Mouse (Mus musculus) kidney, adult 2 months (tissue): ENCODE measurements around the gene Trmt10a.

ENCODE experiments used
- CTCF ChIP-seq: fragments of 200-500 bp; conservative IDR thresholded peaks from 2 replicates; pipeline ENCODE4 v1.5.1; 2011; ENCODE audit warnings: low read depth, mild to moderate bottlenecking, control low read depth, low read length, moderate library complexity, mixed read lengths; ENCODE audit not compliant: insufficient read depth, insufficient read length
- POLR2A ChIP-seq: fragments of 200-500 bp; IDR thresholded peaks from one replicate; pipeline ENCODE4 v1.6.1; 2011; ENCODE audit warnings: low read depth, low read length, control low read depth

DNA sequence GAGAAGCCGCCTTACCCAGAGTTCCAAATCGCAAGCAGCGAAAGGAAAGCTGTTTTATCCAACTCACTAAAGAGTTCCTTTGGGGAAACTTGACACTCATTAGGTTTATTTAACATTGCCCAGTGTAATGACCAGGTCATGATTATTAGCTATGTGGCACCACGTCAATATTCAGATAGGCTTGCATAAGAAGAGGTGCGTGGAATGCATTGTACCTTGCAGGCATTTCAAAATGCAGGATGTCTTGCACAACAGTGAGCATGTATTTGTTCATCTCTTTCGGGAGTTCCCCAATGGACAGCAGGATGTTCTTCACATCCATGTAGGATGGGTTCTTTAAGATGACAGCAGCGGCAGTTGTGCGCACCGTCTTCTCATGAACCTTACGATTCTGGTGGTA is 36.4 kb upstream of the Trmt10a start:
- TF ChIP-seq POLR2A (no peak), CTCF (no peak)
